ENCODE assay signal across 22 mouse cellular contexts in the genomic region with DNA sequence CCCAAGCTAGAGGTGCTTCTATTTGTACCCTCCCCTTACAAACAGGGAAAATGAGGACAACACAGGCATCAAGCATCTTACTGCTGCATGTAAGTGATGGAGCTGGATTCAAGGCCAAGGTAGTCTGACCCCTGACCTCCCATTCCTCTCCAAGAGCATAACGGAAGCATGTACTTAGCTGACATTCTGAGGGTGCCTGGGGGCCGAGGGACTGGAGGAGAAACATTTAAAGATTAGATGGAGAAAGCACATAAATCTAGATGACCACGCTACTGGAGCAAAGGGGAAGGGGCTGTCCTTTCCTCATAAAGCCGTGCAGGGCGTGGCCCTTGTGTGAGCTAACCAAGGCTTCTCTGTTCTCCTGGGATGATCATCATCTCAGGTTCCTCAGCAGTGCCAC. TPM values are rescaled to one million over a fixed set of nuclear protein-coding genes. Genes with fewer than 3 reads are reported as not detected.
DNase-seq lines count a peak whose midpoint lies in the region; ATAC-seq lines count a peak whose summit lies in the region.
"Had no signal": no experiment of that assay in that cellular context is flagged by ENCODE, and none has a peak within 500 bp of the region (broad histone marks: within the 10 kb centered on the region; RNA-seq: fewer than 3 reads in every experiment).

No protein-coding gene starts in this region.

- 0 out of 2 replicates have a peak overlapping the region, but pooled peaks have one; percentile 62 for H3K27ac ChIP-seq in heart, embryonic 10.5 days
- H3K27ac ChIP-seq in kidney, embryonic 15.5 days, result no peak overlapping the region
- peak overlapping the region; percentile 47; the same call in 1 of the 2 replicates for H3K27ac ChIP-seq in limb, embryonic 15.5 days
- no peak overlapping the region for H3K27ac ChIP-seq in limb, embryonic 10.5 days
- H3K27ac ChIP-seq: forebrain, embryonic 15.5 days; hindbrain, embryonic 13.5 days; hindbrain, postnatal 0 days had no signal

- DNase-seq in heart, embryonic 10.5 days (ENCODE audit: low spot score), result no peak
- DNase-seq in heart, postnatal 25 days (ENCODE audit: low spot score), result no peak
- no peak for DNase-seq in kidney, adult 11 months
- no peak for DNase-seq in limb, embryonic 10.5 days (ENCODE audit: low spot score)
- DNase-seq in kidney, postnatal 4 days, result peak; percentile 17 to 39
- no peak for DNase-seq in spleen, postnatal 14 days (ENCODE audit: low spot score in 2 of 2)
- DNase-seq: adrenal gland, adult 2 months; adrenal gland, postnatal 25 days; cerebellum, adult 2 months; cerebellum, postnatal 14 days; embryo, embryonic 11 days; gastrocnemius, postnatal 10 days had no signal

- 62% methylated on average over 5 of the region's 5 CpGs for WGBS in heart, embryonic 10.5 days
- 21% methylated on average over 5 of the region's 5 CpGs for WGBS in kidney, embryonic 15.5 days
- 48% methylated on average over 5 of the region's 5 CpGs for WGBS in limb, embryonic 15.5 days
- WGBS in limb, embryonic 10.5 days, result 60% methylated on average over 5 of the region's 5 CpGs

- H3K4me2 ChIP-seq in kidney, embryonic 15.5 days, result no peak overlapping the region
- H3K4me2 ChIP-seq in limb, embryonic 15.5 days, result no peak overlapping the region
- H3K4me2 ChIP-seq: embryonic facial prominence, embryonic 15.5 days; forebrain, embryonic 15.5 days; hindbrain, embryonic 13.5 days had no signal

- H3K27me3 ChIP-seq in heart, embryonic 10.5 days (ENCODE audit: insufficient read depth, poor library complexity, severe bottlenecking), result no peaks in the 10 kb centered on the region
- no peaks in the 10 kb centered on the region for H3K27me3 ChIP-seq in kidney, embryonic 15.5 days
- H3K27me3 ChIP-seq in limb, embryonic 15.5 days, result no peaks in the 10 kb centered on the region
- H3K27me3 ChIP-seq in limb, embryonic 10.5 days (ENCODE audit: low read depth, poor library complexity, severe bottlenecking), result no peaks in the 10 kb centered on the region
- H3K27me3 ChIP-seq: embryonic facial prominence, embryonic 15.5 days; forebrain, embryonic 15.5 days; heart, embryonic 13.5 days; hindbrain, embryonic 13.5 days had no signal

- H3K36me3 ChIP-seq in heart, embryonic 10.5 days, result no peaks in the 10 kb centered on the region
- peaks cover 5% of the 10 kb centered on the region; the same call in 1 of the 2 replicates for H3K36me3 ChIP-seq in kidney, embryonic 15.5 days
- H3K36me3 ChIP-seq in limb, embryonic 15.5 days, result no peaks in the 10 kb centered on the region
- H3K36me3 ChIP-seq in limb, embryonic 10.5 days, result peaks cover 51% of the 10 kb centered on the region; the same call in 1 of the 2 replicates
- H3K36me3 ChIP-seq: embryonic facial prominence, embryonic 15.5 days; forebrain, embryonic 15.5 days; heart, embryonic 13.5 days; hindbrain, embryonic 13.5 days had no signal

- H3K4me3 ChIP-seq in heart, embryonic 10.5 days, result no peak overlapping the region
- no peak overlapping the region for H3K4me3 ChIP-seq in kidney, embryonic 15.5 days (replicated peaks)
- no peak overlapping the region for H3K4me3 ChIP-seq in limb, embryonic 15.5 days
- no peak overlapping the region for H3K4me3 ChIP-seq in limb, embryonic 10.5 days
- H3K4me3 ChIP-seq: embryonic facial prominence, embryonic 15.5 days; erythroblast, embryonic 14.5 days; forebrain, embryonic 15.5 days; heart, embryonic 13.5 days; hindbrain, embryonic 13.5 days had no signal

- intact Hi-C loops in heart, postnatal 25 days (cut with DNase I), result loop anchor here (5.0 kb wide), 1 partner anchor 36 kb away; no protein-coding TSS in a partner anchor

- no peak overlapping the region for H3K9ac ChIP-seq in kidney, embryonic 15.5 days
- no peak overlapping the region for H3K9ac ChIP-seq in limb, embryonic 15.5 days
- H3K9ac ChIP-seq: embryonic facial prominence, embryonic 15.5 days; forebrain, embryonic 15.5 days; hindbrain, embryonic 13.5 days had no signal

- 0 out of 2 replicates have a peak, but pooled peaks have one; percentile 46 for ATAC-seq in kidney, embryonic 15.5 days (replicated peaks; ENCODE audit: low FRiP score)
- no peak for ATAC-seq in limb, embryonic 15.5 days (ENCODE audit: insufficient number of reproducible peaks, low FRiP score, low TSS enrichment, low read depth)
- ATAC-seq: forebrain, embryonic 15.5 days; hindbrain, postnatal 0 days had no signal

- no peaks in the 10 kb centered on the region for H3K9me3 ChIP-seq in heart, embryonic 10.5 days
- no peaks in the 10 kb centered on the region for H3K9me3 ChIP-seq in kidney, embryonic 15.5 days (replicated peaks)
- no peaks in the 10 kb centered on the region for H3K9me3 ChIP-seq in limb, embryonic 15.5 days
- H3K9me3 ChIP-seq in limb, embryonic 10.5 days (replicated peaks), result no peaks in the 10 kb centered on the region
- H3K9me3 ChIP-seq: embryonic facial prominence, embryonic 15.5 days; forebrain, embryonic 15.5 days; heart, embryonic 13.5 days; hindbrain, embryonic 13.5 days had no signal

- peaks cover 47% of the 10 kb centered on the region for H3K4me1 ChIP-seq in heart, embryonic 10.5 days
- H3K4me1 ChIP-seq in kidney, embryonic 15.5 days, result peaks cover 48% of the 10 kb centered on the region
- peaks cover 32% of the 10 kb centered on the region for H3K4me1 ChIP-seq in limb, embryonic 15.5 days
- H3K4me1 ChIP-seq in limb, embryonic 10.5 days, result peaks cover 29% of the 10 kb centered on the region
- H3K4me1 ChIP-seq: forebrain, embryonic 15.5 days had no signal

RNA-seq across cellular contexts. Expression of a gene that starts 23.1 kb away (rescaled TPM):
- polyA plus RNA-seq in heart, embryonic 10.5 days (2016; fragmentation: Nextera tagmentation; extraction: Ambion mirVana), result 11.0 and 12.8 TPM in 2 replicates
- 1 to 10 TPM; 2.8 to 5.2 TPM for total RNA-seq in heart, postnatal 25 days (2021)
- 16.2 and 16.6 TPM in 2 replicates for polyA plus RNA-seq in kidney, embryonic 15.5 days (2015; fragmentation: Nextera tagmentation; extraction: Ambion mirVana)
- 16.9 and 19.2 TPM in 2 replicates for polyA plus RNA-seq in limb, embryonic 15.5 days (2015; fragmentation: Nextera tagmentation; extraction: Ambion mirVana)
- polyA plus RNA-seq in limb, embryonic 10.5 days (2016; fragmentation: Nextera tagmentation; extraction: Ambion mirVana), result 13.7 and 22.9 TPM in 2 replicates
- total RNA-seq: common myeloid progenitor, adult 5-6 weeks; hematopoietic stem cell, adult 5-6 weeks had no signal
- polyA plus RNA-seq: erythroblast, embryonic 14.5 days had no signal

Comparison
In these comparisons a context has a peak if more than half of its experiments do, and no peak if none do; other contexts are left out.
1. DNase-seq: peak in kidney, postnatal 4 days (2 of 2); none in heart, embryonic 10.5 days (single experiment), heart, postnatal 25 days (single experiment), kidney, adult 11 months (single experiment), limb, embryonic 10.5 days (single experiment) and spleen, postnatal 14 days (0 of 2).
2. H3K27ac ChIP-seq: peak in heart, embryonic 10.5 days (single experiment) and limb, embryonic 15.5 days (single experiment); none in kidney, embryonic 15.5 days (single experiment) and limb, embryonic 10.5 days (single experiment).